In the genomic region with DNA sequence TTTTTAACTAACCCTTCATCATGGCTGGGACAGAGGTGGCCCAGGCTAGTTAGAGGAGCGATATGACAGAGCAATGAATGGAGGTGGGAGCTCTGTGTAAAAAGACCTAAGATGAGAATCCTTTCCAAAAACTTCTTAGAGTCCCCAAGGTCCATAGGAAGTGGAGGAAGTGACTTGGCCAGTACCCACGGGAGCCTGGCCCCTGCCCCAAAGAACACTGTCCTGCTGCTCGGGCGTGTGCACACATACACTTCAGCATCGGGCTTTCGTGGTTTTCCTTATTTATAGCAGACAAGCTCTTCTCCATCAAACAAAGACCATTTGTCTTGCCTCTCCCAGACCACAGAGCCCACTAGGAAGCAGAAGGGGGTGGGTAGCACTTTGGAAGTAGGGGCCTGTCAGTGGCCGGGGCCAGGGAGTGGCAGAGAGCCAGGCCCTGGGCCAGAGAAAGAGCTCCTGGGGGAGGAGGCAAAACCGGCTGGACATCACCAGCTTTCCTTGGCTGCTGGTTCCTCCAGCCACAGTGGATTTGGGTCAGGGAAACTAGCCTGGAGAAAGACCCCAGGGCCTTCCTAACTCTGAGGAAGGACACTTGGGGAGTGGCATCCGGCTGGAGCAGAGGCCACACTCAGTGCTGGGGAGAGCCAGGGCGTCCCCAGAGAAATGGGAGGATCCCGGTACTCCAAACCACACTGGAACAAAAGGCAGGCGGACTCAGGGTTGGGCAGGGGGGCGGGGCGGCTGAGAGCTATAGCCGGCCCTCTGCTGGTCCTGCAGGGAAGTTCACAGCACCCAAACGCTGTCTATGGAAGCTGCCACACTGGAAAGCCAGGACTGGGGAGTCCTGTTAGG, we compare ENCODE assay signal across 8 mouse cellular contexts. TPM values are rescaled to one million over a fixed set of nuclear protein-coding genes. Genes with fewer than 3 reads are reported as not detected.
DNase-seq lines count a peak whose midpoint lies in the region; ATAC-seq and TF ChIP-seq lines count a peak whose summit lies in the region.

No protein-coding gene starts in this region.

- TF ChIP-seq CTCF in ES-Bruce4 (IDR thresholded peaks at IDR 0.05; ENCODE audit: low read depth, low read length), result peak; percentile 57

- H3K9me3 ChIP-seq in ES-Bruce4 (replicated peaks; ENCODE audit: control insufficient read depth, insufficient read depth, low read length, poor library complexity, severe bottlenecking), result no peaks in the 10 kb centered on the region
- H3K9me3 ChIP-seq in forebrain, embryonic 13.5 days (replicated peaks), result no peaks in the 10 kb centered on the region
- no peaks in the 10 kb centered on the region for H3K9me3 ChIP-seq in heart, embryonic 16.5 days (replicated peaks; ENCODE audit: control insufficient read depth, low read length)
- H3K9me3 ChIP-seq in liver, embryonic 16.5 days (replicated peaks; ENCODE audit: control insufficient read depth, low read length), result no peaks in the 10 kb centered on the region
- no peaks in the 10 kb centered on the region for H3K9me3 ChIP-seq in neural tube, embryonic 13.5 days

- H3K4me3 ChIP-seq in ES-Bruce4 (ENCODE audit: low read depth, low read length), result peak overlapping the region; percentile 4; the same call in 1 of the 2 replicates
- H3K4me3 ChIP-seq in forebrain, embryonic 13.5 days, result peak overlapping the region; percentile 86
- peak overlapping the region; percentile 96 for H3K4me3 ChIP-seq in heart, embryonic 16.5 days (ENCODE audit: low read length)
- peak overlapping the region; percentile 80; the same call in 1 of the 2 replicates for H3K4me3 ChIP-seq in liver, embryonic 16.5 days (ENCODE audit: low read depth, low read length)
- H3K4me3 ChIP-seq in neural tube, embryonic 13.5 days, result peak overlapping the region; percentile 86

- peaks cover 9% of the 10 kb centered on the region; the same call in 1 of the 2 replicates for H3K36me3 ChIP-seq in ES-Bruce4 (ENCODE audit: control insufficient read depth, insufficient read depth, low read length, poor library complexity, severe bottlenecking)
- peaks cover 41% of the 10 kb centered on the region for H3K36me3 ChIP-seq in forebrain, embryonic 13.5 days (ENCODE audit: poor library complexity, severe bottlenecking)
- H3K36me3 ChIP-seq in heart, embryonic 16.5 days (ENCODE audit: control insufficient read depth, insufficient read depth), result peaks cover 37% of the 10 kb centered on the region
- peaks cover 19% of the 10 kb centered on the region for H3K36me3 ChIP-seq in liver, embryonic 16.5 days (ENCODE audit: control insufficient read depth, insufficient read depth)
- peaks cover 29% of the 10 kb centered on the region for H3K36me3 ChIP-seq in neural tube, embryonic 13.5 days

- peaks cover 5% of the 10 kb centered on the region for H3K4me1 ChIP-seq in ES-Bruce4 (ENCODE audit: control insufficient read depth, insufficient read depth, low read length)
- peaks cover 44% of the 10 kb centered on the region for H3K4me1 ChIP-seq in forebrain, embryonic 13.5 days
- H3K4me1 ChIP-seq in heart, embryonic 16.5 days (ENCODE audit: control insufficient read depth, insufficient read depth, low read length), result peaks cover 52% of the 10 kb centered on the region
- H3K4me1 ChIP-seq in liver, embryonic 16.5 days (ENCODE audit: control insufficient read depth, low read depth, low read length), result peaks cover 34% of the 10 kb centered on the region
- H3K4me1 ChIP-seq in neural tube, embryonic 13.5 days (replicated peaks), result peaks cover 46% of the 10 kb centered on the region

- H3K27ac ChIP-seq in ES-Bruce4 (ENCODE audit: insufficient read depth, low read length), result peak overlapping the region; percentile 10; the same call in 1 of the 2 replicates
- H3K27ac ChIP-seq in forebrain, embryonic 13.5 days, result peak overlapping the region; percentile 91
- H3K27ac ChIP-seq in heart, embryonic 16.5 days (ENCODE audit: low read length), result peak overlapping the region; percentile 87
- no peak overlapping the region; the same call in 1 of the 2 replicates for H3K27ac ChIP-seq in liver, embryonic 16.5 days (ENCODE audit: low read length)
- peak overlapping the region; percentile 92 for H3K27ac ChIP-seq in neural tube, embryonic 13.5 days (replicated peaks)

- 0 out of 2 replicates have a peak, but pooled peaks cover 3% of the 10 kb centered on the region for H3K27me3 ChIP-seq in ES-Bruce4 (ENCODE audit: control insufficient read depth, insufficient read depth, low read length, poor library complexity, severe bottlenecking)
- no peaks in the 10 kb centered on the region for H3K27me3 ChIP-seq in forebrain, embryonic 13.5 days
- no peaks in the 10 kb centered on the region for H3K27me3 ChIP-seq in heart, embryonic 16.5 days (ENCODE audit: control insufficient read depth, insufficient read depth, low read length)
- H3K27me3 ChIP-seq in liver, embryonic 16.5 days (ENCODE audit: control insufficient read depth, insufficient read depth, low read depth, low read length), result no peaks in the 10 kb centered on the region
- H3K27me3 ChIP-seq in neural tube, embryonic 13.5 days, result no peaks in the 10 kb centered on the region

- H3K9ac ChIP-seq in ES-Bruce4 (ENCODE audit: low read depth, poor library complexity, severe bottlenecking), result no peak overlapping the region
- peak overlapping the region; percentile 95 for H3K9ac ChIP-seq in forebrain, embryonic 13.5 days
- peak overlapping the region; percentile 79 for H3K9ac ChIP-seq in heart, embryonic 16.5 days (ENCODE audit: low read length)
- H3K9ac ChIP-seq in liver, embryonic 16.5 days (ENCODE audit: low read depth, low read length), result peak overlapping the region; percentile 5; the same call in 1 of the 2 replicates
- peak overlapping the region; percentile 90 for H3K9ac ChIP-seq in neural tube, embryonic 13.5 days

- TF ChIP-seq POLR2A in ES-Bruce4 (IDR thresholded peaks at IDR 0.05; ENCODE audit: insufficient read depth, low read length), result no peak

- TF ChIP-seq EP300 in ES-Bruce4 (IDR thresholded peaks at IDR 0.05; ENCODE audit: insufficient read depth, low read depth, low read length), result 0 out of 2 replicates have a peak, but pooled peaks have one; percentile 31

- DNase-seq in c-Kit-positive CD71-negative TER-119-negative erythroid progenitor cells, embryonic 14.5 days (ENCODE audit: low read depth), result peak; percentile 40
- peak; percentile 89 to 94 for DNase-seq in kidney, postnatal 36 days
- peak; percentile 68 for DNase-seq in thymus, postnatal 4 days

- peak; percentile 13 for ATAC-seq in forebrain, embryonic 13.5 days
- peak; percentile 11; the same call in 1 of the 2 replicates for ATAC-seq in heart, embryonic 16.5 days (replicated peaks; ENCODE audit: extremely low read depth, insufficient read depth, low FRiP score)
- ATAC-seq in liver, embryonic 16.5 days (ENCODE audit: low read depth), result no peak; the same call in 1 of the 2 replicates
- peak; percentile 13 for ATAC-seq in neural tube, embryonic 13.5 days (ENCODE audit: low read depth)

- WGBS in forebrain, embryonic 13.5 days, result 12% methylated on average over 16 of the region's 16 CpGs
- 13% methylated on average over 16 of the region's 16 CpGs for WGBS in heart, embryonic 16.5 days
- 29% methylated on average over 16 of the region's 16 CpGs for WGBS in liver, embryonic 16.5 days (ENCODE audit: insufficient replicate concordance)
- 5% methylated on average over 16 of the region's 16 CpGs for WGBS in neural tube, embryonic 13.5 days

- peak overlapping the region; percentile 90 for H3K4me2 ChIP-seq in forebrain, embryonic 13.5 days
- H3K4me2 ChIP-seq in heart, embryonic 16.5 days (ENCODE audit: low read depth, low read length), result peak overlapping the region; percentile 95
- H3K4me2 ChIP-seq in liver, embryonic 16.5 days (ENCODE audit: low read depth, low read length), result peak overlapping the region; percentile 79
- H3K4me2 ChIP-seq in neural tube, embryonic 13.5 days, result peak overlapping the region; percentile 88

RNA-seq across cellular contexts. Expression of a gene that starts 4.9 kb away (rescaled TPM):
- polyA plus RNA-seq in ES-Bruce4 (2011; ENCODE audit: insufficient read depth, insufficient read length, low read depth, missing spikeins), result 76.2 and 86.3 TPM in 2 replicates
- polyA plus RNA-seq in forebrain, embryonic 13.5 days (2015; fragmentation: Nextera tagmentation; extraction: Ambion mirVana), result 2.7 and 3.7 TPM in 2 replicates
- polyA plus RNA-seq in heart, embryonic 16.5 days (2015; fragmentation: Nextera tagmentation; extraction: Ambion mirVana), result 6.4 TPM in 2 replicates
- polyA plus RNA-seq in liver, embryonic 16.5 days (2015; fragmentation: Nextera tagmentation; extraction: Ambion mirVana), result 1.1 and 1.2 TPM in 2 replicates
- polyA plus RNA-seq in neural tube, embryonic 13.5 days (2015; fragmentation: Nextera tagmentation; extraction: Ambion mirVana), result 2.6 and 3.0 TPM in 2 replicates

Comparison
In these comparisons a context has a peak if more than half of its experiments do, and no peak if none do; other contexts are left out.
1. H3K4me3 ChIP-seq: peak in every context shown above with its lines; median percentile 96 in heart, embryonic 16.5 days; 86 in forebrain, embryonic 13.5 days; 86 in neural tube, embryonic 13.5 days; 80 in liver, embryonic 16.5 days; 4 in ES-Bruce4.
2. DNase-seq: peak in every context shown above with its lines; median percentile 92 in kidney, postnatal 36 days; 68 in thymus, postnatal 4 days; 40 in c-Kit-positive CD71-negative TER-119-negative erythroid progenitor cells, embryonic 14.5 days.
3. RNA of a gene that starts 4.9 kb away (polyA plus RNA-seq): 76.2 to 86.3 TPM in ES-Bruce4; 6.4 TPM in heart, embryonic 16.5 days, 2.6 to 3.0 TPM in neural tube, embryonic 13.5 days, 2.7 to 3.7 TPM in forebrain, embryonic 13.5 days and 1.1 to 1.2 TPM in liver, embryonic 16.5 days; every median in the first group is over 10 times any median in the second.
4. Peak in every context shown above with its lines, with median percentiles within 50 percentile points of each other: H3K4me2 ChIP-seq.